Mouse (Mus musculus) lung, postnatal 0 days (tissue): ENCODE data around the gene Zbtb37. TPM values are rescaled to one million over a fixed set of nuclear protein-coding genes. Genes with fewer than 3 reads are reported as not detected.

Source experiments
- ATAC-seq: fragments of 200-750 bp; cut with Nextera tagmentation; 2 replicates; pipeline ENCODE4 v1.8.0; 2017; ENCODE audit warnings: moderate library complexity
- DNase-seq: peaks from one replicate; pipeline ENCODE4 v3.0.0-alpha.2; 2016; ENCODE audit warnings: low spot score
- H3K27ac ChIP-seq: fragments of 300-500 bp; sonication (generic); 2 replicates; pipeline ENCODE4 v1.5.1; 2014; ENCODE audit warnings: antibody characterized with exemption, mild to moderate bottlenecking, low read length, mixed read lengths
- H3K27me3 ChIP-seq: fragments of 300-500 bp; sonication (generic); replicated peaks from 2 replicates; pipeline ENCODE4 v1.6.1; 2014; ENCODE audit warnings: low read length, mixed read lengths; ENCODE audit not compliant: insufficient read depth
- H3K36me3 ChIP-seq: fragments of 300-500 bp; sonication (generic); 2 replicates; pipeline ENCODE4 v1.6.1; 2014; ENCODE audit warnings: low read length, mixed read lengths; ENCODE audit not compliant: insufficient read depth
- H3K4me1 ChIP-seq: fragments of 300-500 bp; sonication (generic); 2 replicates; pipeline ENCODE4 v1.6.1; 2014; ENCODE audit warnings: antibody characterized with exemption, low read depth, low read length, mixed read lengths; ENCODE audit not compliant: insufficient read depth
- H3K4me2 ChIP-seq: fragments of 300-500 bp; sonication (generic); replicated peaks from 2 replicates; pipeline ENCODE4 v1.6.1; 2014; ENCODE audit warnings: low read depth, mild to moderate bottlenecking, low read length, moderate library complexity, mixed read lengths
- H3K4me3 ChIP-seq: fragments of 300-500 bp; sonication (generic); 2 replicates; pipeline ENCODE4 v1.5.1; 2014; ENCODE audit warnings: low read depth, low read length
- H3K9ac ChIP-seq: fragments of 300-500 bp; sonication (generic); replicated peaks from 2 replicates; pipeline ENCODE4 v1.6.1; 2014; ENCODE audit warnings: low read depth, mild to moderate bottlenecking
- H3K9me3 ChIP-seq: fragments of 300-500 bp; sonication (generic); 2 replicates; pipeline ENCODE4 v1.6.1; 2016; ENCODE audit warnings: low read length, mixed read lengths
- CTCF ChIP-seq: IDR thresholded peaks from 2 replicates; pipeline ENCODE4 v1.5.1; 2016; ENCODE audit warnings: antibody characterized with exemption, mild to moderate bottlenecking
- EP300 ChIP-seq: IDR thresholded peaks from 2 replicates; pipeline ENCODE4 v1.6.1; 2016; ENCODE audit warnings: antibody characterized with exemption, mild to moderate bottlenecking, control low read depth
- WGBS: fragments of 180-500 bp; shearing (Covaris S2); extraction: QIAGEN DNeasy Blood & Tissue Kit; methylation state at CpG from one replicate; pipeline ENCODE4 v1.1.7; 2014; 5-methylcytosine and 5-hydroxymethylcytosine counted together
- polyA plus RNA-seq: library from polyadenylated mRNA; unstranded; fragments of >200 nt; fragmentation: Nextera tagmentation; extraction: Ambion mirVana; gene quantifications from 2 replicates; pipeline ENCODE4 v1.2.1, GENCODE M21; 2015

The Zbtb37 gene
- polyA plus RNA-seq, 1 experiment from 2014 or later = 4.5 TPM

DNA sequence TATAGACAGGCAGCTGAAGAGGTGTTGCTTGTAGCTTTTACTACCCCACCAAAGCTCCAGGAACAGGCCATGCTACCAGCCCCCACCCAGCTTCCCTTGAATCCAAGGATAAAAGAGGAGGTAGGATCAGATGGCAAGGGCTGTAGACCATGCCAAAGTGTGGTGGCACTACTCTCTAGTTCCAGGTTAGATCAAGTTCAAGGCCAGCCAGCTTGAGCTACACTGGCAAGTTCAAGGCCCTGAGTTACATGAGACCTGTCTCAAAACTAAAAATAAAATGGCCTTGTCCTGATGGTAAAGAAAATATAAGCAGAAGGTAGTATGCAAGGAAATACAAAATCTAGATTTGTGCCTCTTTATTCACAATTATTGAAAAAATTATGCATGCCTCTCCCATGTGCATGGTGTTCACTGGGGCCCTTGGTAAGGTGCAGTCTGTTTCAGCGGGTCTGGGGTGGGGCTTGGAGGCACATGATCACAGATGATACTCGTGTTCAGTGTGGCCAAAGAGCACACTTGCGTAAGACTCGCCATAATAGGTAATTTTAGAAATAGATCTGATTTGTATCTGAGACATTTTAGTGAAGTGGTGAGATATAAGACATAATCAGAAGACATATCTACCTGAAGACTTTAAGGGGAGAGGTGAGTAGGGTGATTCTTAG is 56.4 kb downstream of the Zbtb37 start, which contains the start of gene Serpinc1:
Serpinc1 (plus strand) TSS at position 515 of the 665 bp plus-strand sequence.
- H3K27me3 ChIP-seq = no peaks in the 10 kb centered on the region
- no peak within 1 kb of the TSS for H3K9ac ChIP-seq
- no peak within 1 kb of the TSS for H3K4me3 ChIP-seq
- no peak for TF ChIP-seq EP300
- no peak for TF ChIP-seq CTCF
- H3K4me1 ChIP-seq = no peaks in the 10 kb centered on the region; the same call in 1 of the 2 replicates
- H3K4me2 ChIP-seq = no peak within 1 kb of the TSS
- H3K9me3 ChIP-seq = no peaks in the 10 kb centered on the region
- H3K27ac ChIP-seq = no peak within 1 kb of the TSS
- no peak for DNase-seq
- ATAC-seq = no peak
- no peaks in the 10 kb centered on the region for H3K36me3 ChIP-seq
- WGBS = 87% methylated on average over 4 of the region's 4 CpGs

GRCm38 (mm10) chr1:160968643-160969042 is 66.0 kb downstream of the Zbtb37 start:
- Histone ChIP-seq H3K4me1 (no peaks in the 10 kb centered on the region), H3K9ac (no peak overlapping the region), H3K36me3 (peaks cover 35% of the 10 kb centered on the region; the same call in 1 of the 2 replicates), H3K27ac (no peak overlapping the region), H3K4me2 (no peak overlapping the region), H3K4me3 (no peak overlapping the region), H3K27me3 (no peaks in the 10 kb centered on the region), H3K9me3 (no peaks in the 10 kb centered on the region)
- TF ChIP-seq CTCF = no peak
- TF ChIP-seq EP300 = no peak
- DNase-seq (no peak), ATAC-seq (no peak)
- 74% methylated on average over 5 of the region's 5 CpGs for WGBS

- DNase-seq (peak; percentile 30), ATAC-seq (no peak)
- no peak for TF ChIP-seq CTCF
- no peak for TF ChIP-seq EP300
- 59% methylated on average over 1 of the region's 1 CpGs for WGBS
- H3K4me1 ChIP-seq = no peaks in the 10 kb centered on the region
- peaks cover 44% of the 10 kb centered on the region; the same call in 1 of the 2 replicates for H3K36me3 ChIP-seq
- no peak overlapping the region for H3K9ac ChIP-seq
- H3K4me2 ChIP-seq = no peak overlapping the region
- H3K27me3 ChIP-seq = no peaks in the 10 kb centered on the region
- no peaks in the 10 kb centered on the region for H3K9me3 ChIP-seq
- no peak overlapping the region for H3K27ac ChIP-seq
- H3K4me3 ChIP-seq = no peak overlapping the region
Measured at GRCm38 (mm10) chr1:160967268-160967667, 67.4 kb downstream of the Zbtb37 start.

- Histone ChIP-seq H3K4me1 (no peaks in the 10 kb centered on the region), H3K4me2 (no peak overlapping the region), H3K9ac (no peak overlapping the region), H3K4me3 (no peak overlapping the region), H3K36me3 (peaks cover 51% of the 10 kb centered on the region; the same call in 1 of the 2 replicates), H3K9me3 (no peaks in the 10 kb centered on the region), H3K27me3 (no peaks in the 10 kb centered on the region), H3K27ac (no peak overlapping the region)
- 92% methylated on average over 7 of the region's 7 CpGs for WGBS
- TF ChIP-seq EP300 = no peak
- TF ChIP-seq CTCF = no peak
- ATAC-seq = no peak
- DNase-seq = no peak
Measured at GRCm38 (mm10) chr1:160963199-160963598, 71.5 kb downstream of the Zbtb37 start.

Other genes starting within 250 kb of the Zbtb37 start
- gene Rabgap1l, start 241.6 kb downstream of the Zbtb37 start, polyA plus RNA-seq = 31.4 and 42.0 TPM in 2 replicates
- 6.9 and 8.2 TPM in 2 replicates for gene Rc3h1, start 128.4 kb downstream of the Zbtb37 start, polyA plus RNA-seq
- 1.7 and 2.3 TPM in 2 replicates for gene Serpinc1, start 56.3 kb downstream of the Zbtb37 start, polyA plus RNA-seq
- gene Dars2, start 35.8 kb upstream of the Zbtb37 start, polyA plus RNA-seq = 10.9 TPM in 2 replicates
- gene Cenpl, start 35.9 kb upstream of the Zbtb37 start, polyA plus RNA-seq = 4.5 and 5.6 TPM in 2 replicates
- 9.5 and 10.0 TPM in 2 replicates for gene Klhl20, start 96.7 kb upstream of the Zbtb37 start, polyA plus RNA-seq
- 1.3 and 2.2 TPM in 2 replicates for gene Ankrd45, start 107.8 kb upstream of the Zbtb37 start, polyA plus RNA-seq
- gene Tex50, start 124.5 kb upstream of the Zbtb37 start, polyA plus RNA-seq = 0.15 TPM in 1 of 2 replicates, not detected in the other
- 1,194 and 1,245 TPM in 2 replicates for gene Prdx6, start 216.4 kb upstream of the Zbtb37 start, polyA plus RNA-seq